Mouse (Mus musculus): Measurements from ENCODE around the gene Slco2b1. TPM values are rescaled to one million over a fixed set of nuclear protein-coding genes. Genes with fewer than 3 reads are reported as not detected.
"Not testable (repeated sequence)": the region's sequence is repeated elsewhere in the genome, so short reads cannot be mapped to it uniquely, and the experiment has no call there.

Slco2b1 gene
- polyA plus RNA-seq (2015; fragmentation: Nextera tagmentation; extraction: Ambion mirVana) = 0.18 and 0.31 TPM in 2 replicates

DNA sequence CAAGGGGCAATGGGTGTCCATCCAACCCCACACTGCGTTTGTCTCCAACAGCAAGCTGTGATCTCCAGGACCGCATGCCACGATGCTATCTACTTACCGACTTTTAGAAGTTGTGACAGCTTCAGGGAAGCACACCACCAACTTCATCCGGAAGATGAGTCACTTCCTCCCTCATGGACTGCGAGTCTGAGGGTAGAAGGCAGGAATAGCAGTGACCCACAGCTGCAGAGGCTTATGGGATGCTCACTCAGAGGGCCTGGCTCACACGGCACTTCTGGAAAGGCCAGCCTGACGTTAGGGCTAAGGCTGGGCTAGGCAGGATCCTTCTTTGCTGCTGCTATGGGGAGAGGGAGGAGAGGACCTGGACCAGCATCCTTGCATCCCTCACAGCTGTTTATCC, at the start of gene Slco2b1:
Slco2b1 (minus strand) TSS at position 175 of the 400 bp plus-strand sequence.
- no peak for ATAC-seq (ENCODE audit: insufficient read depth)
- H3K27me3 ChIP-seq = peaks cover 18% of the 10 kb centered on the region
- H3K4me3 ChIP-seq (replicated peaks) = no peak within 1 kb of the TSS
- H3K9me3 ChIP-seq (replicated peaks) = no peaks in the 10 kb centered on the region
- H3K27ac ChIP-seq (replicated peaks) = no peak within 1 kb of the TSS
- 29% methylated on average over 8 of the region's 8 CpGs for WGBS (ENCODE audit: insufficient replicate concordance)
- H3K9ac ChIP-seq = no peak within 1 kb of the TSS
- no peak within 1 kb of the TSS for H3K4me2 ChIP-seq
- no peaks in the 10 kb centered on the region for H3K36me3 ChIP-seq (replicated peaks)
- H3K4me1 ChIP-seq (replicated peaks) = no peaks in the 10 kb centered on the region

DNA sequence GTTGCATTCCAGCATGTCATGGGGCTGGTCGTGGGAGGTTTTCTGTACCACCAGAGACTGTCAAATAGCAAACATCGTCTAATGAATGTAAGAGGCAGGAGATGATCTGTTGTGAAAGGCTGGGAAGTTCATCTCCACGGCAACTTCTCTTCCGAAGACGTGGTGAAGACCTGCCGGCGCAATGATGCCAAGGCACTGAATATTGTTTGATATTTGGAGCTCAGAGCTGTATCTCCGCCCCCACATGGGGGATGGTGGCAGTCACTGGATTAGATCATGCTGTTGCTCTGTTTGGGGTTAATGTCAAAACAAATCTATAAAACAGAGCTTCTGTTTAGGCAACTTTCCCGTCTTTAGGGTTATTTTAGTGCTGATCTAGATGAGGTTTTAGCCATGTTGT, 28.1 kb upstream of the Slco2b1 start:
- no peak for ATAC-seq (ENCODE audit: insufficient read depth)

DNA sequence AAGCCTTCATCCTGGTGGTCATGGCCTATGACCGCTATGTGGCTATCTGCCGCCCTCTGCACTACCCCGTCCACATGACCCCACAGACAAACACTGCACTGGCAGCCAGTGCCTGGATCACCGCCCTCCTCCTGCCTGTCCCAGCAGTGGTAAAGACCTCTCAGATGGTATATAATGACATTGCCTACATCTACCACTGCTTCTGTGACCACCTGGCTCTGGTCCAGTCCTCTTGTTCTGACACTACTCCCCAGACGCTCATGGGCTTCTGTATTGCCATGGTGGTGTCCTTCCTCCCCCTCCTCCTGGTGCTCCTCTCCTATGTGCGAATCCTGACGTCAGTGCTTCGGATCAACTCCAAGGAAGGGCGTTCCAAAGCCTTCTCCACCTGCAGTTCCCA, 24.4 kb upstream of the Slco2b1 start:
- not testable (repeated sequence) for ATAC-seq (ENCODE audit: insufficient read depth); H3K27ac ChIP-seq (replicated peaks); H3K36me3 ChIP-seq (replicated peaks); H3K9me3 ChIP-seq (replicated peaks); H3K4me1 ChIP-seq (replicated peaks); H3K9ac ChIP-seq; H3K4me2 ChIP-seq; H3K4me3 ChIP-seq (replicated peaks); H3K27me3 ChIP-seq
- 73% methylated on average over 9 of the region's 9 CpGs for WGBS (ENCODE audit: insufficient replicate concordance)

More for the DNA sequence above, 28.1 kb upstream of the Slco2b1 start:
- Histone ChIP-seq H3K27ac (replicated peaks) (no peak overlapping the region), H3K4me3 (replicated peaks) (no peak overlapping the region), H3K36me3 (replicated peaks) (no peaks in the 10 kb centered on the region), H3K9me3 (replicated peaks) (no peaks in the 10 kb centered on the region), H3K9ac (no peak overlapping the region), H3K27me3 (peaks cover 5% of the 10 kb centered on the region; the same call in 1 of the 2 replicates), H3K4me1 (replicated peaks) (no peaks in the 10 kb centered on the region; the same call in 1 of the 2 replicates), H3K4me2 (no peak overlapping the region)
- WGBS (ENCODE audit: insufficient replicate concordance) = 59% methylated on average over 9 of the region's 9 CpGs

DNA sequence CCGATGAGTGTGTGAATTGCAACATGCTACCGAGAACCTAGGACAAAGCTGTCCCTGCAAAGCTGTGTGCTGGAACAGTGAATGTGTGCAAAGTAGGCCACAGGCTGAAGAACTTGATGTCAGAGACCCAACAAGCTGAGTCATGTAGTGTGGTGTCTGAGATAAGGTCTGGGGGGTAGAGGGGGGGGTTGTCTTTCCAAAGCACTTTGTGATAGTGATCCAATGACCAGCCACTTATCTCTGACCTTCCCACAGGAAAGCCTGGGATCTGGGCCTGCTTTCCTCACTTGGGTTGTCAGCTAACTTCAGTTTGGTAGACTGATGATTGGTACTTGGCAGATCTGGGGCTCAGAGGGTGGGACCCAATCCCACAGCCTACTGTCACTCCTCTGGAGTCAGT, 23.5 kb upstream of the Slco2b1 start:
- WGBS (ENCODE audit: insufficient replicate concordance) = 37% methylated on average over 2 of the region's 2 CpGs
- Histone ChIP-seq H3K9me3 (replicated peaks) (no peaks in the 10 kb centered on the region), H3K36me3 (replicated peaks) (no peaks in the 10 kb centered on the region), H3K4me1 (replicated peaks) (no peaks in the 10 kb centered on the region; the same call in 1 of the 2 replicates), H3K27ac (replicated peaks) (no peak overlapping the region), H3K27me3 (peaks cover 5% of the 10 kb centered on the region; the same call in 1 of the 2 replicates), H3K9ac (no peak overlapping the region), H3K4me3 (replicated peaks) (no peak overlapping the region), H3K4me2 (no peak overlapping the region)
- ATAC-seq (ENCODE audit: insufficient read depth) = no peak

DNA sequence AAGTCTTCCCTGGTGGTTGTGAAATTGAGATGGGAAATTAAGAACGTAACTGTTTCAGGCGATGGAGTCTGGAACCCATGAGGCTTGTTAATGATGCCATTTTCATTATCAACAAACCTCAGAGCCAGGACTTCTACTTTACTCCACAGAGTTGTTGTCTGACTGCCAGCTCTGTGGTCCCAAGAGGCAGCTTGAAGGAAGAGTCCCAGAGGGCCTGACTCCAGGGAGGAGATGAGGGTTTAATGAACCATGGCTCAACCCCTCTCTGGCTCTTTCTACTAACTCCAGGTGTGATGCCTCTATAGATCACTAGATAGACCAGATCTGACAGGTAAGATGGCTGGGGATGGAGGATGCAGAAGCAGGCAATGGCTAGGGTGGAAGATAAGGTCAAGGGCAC, 18.8 kb upstream of the Slco2b1 start, which contains the start of gene Olfr520:
Olfr520 (plus strand) TSS at position 301 of the 400 bp plus-strand sequence.
- Histone ChIP-seq H3K36me3 (replicated peaks) (no peaks in the 10 kb centered on the region), H3K27ac (replicated peaks) (no peak within 1 kb of the TSS), H3K4me1 (replicated peaks) (no peaks in the 10 kb centered on the region; the same call in 1 of the 2 replicates), H3K4me2 (no peak within 1 kb of the TSS), H3K27me3 (no peaks in the 10 kb centered on the region), H3K9ac (no peak within 1 kb of the TSS), H3K9me3 (replicated peaks) (no peaks in the 10 kb centered on the region), H3K4me3 (replicated peaks) (no peak within 1 kb of the TSS)
- WGBS (ENCODE audit: insufficient replicate concordance) = 62% methylated on average over 2 of the region's 2 CpGs
- no peak for ATAC-seq (ENCODE audit: insufficient read depth)

DNA sequence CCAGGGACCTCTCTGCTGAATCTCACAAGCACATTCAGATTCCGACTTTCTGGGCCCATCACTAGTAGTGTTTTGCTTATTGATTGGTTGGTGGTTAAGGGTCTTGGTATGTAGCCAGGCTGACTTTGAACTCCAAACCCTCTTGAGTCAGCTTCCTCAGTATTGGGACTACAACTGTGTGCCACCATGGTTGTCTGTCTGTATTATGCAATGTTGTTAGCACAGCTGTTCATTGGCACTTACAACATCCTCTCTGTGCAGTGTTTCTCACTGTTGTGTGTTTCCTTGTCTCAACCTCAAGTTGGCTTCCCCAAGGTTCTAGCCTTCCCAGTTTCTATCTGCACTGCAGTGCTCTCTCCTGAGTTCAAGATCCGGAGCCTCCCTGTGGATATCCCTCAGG, 5.4 kb upstream of the Slco2b1 start:
- H3K9ac ChIP-seq = no peak overlapping the region
- WGBS (ENCODE audit: insufficient replicate concordance) = 52% methylated on average over 2 of the region's 2 CpGs
- no peak for ATAC-seq (ENCODE audit: insufficient read depth)

DNA sequence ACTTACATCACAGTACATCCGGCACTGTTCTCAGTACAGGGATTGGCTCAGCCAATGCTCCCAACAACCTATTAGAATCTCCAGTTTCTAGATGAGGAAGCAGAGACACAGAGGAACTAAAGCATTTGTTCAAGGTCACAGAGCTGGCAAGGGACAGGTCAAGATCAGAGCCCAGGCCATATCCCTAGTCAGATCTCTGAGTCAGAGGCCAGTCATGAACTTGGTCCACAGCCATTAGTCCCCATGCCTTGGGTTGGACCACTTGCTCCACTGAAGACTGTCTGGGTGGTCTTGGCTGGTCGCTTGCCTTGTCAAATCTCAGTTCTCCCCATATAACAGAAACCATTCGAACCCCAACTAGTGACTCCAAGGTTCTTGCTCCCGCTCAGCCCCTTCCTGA, 1.3 kb upstream of the Slco2b1 start:
- no peaks in the 10 kb centered on the region for H3K9me3 ChIP-seq (replicated peaks)
- 68% methylated on average over 4 of the region's 4 CpGs for WGBS (ENCODE audit: insufficient replicate concordance)
- H3K27ac ChIP-seq (replicated peaks) = no peak overlapping the region
- H3K36me3 ChIP-seq (replicated peaks) = no peaks in the 10 kb centered on the region
- no peak overlapping the region for H3K9ac ChIP-seq
- no peak for ATAC-seq (ENCODE audit: insufficient read depth)
- H3K4me2 ChIP-seq = no peak overlapping the region
- no peak overlapping the region for H3K4me3 ChIP-seq (replicated peaks)
- H3K4me1 ChIP-seq (replicated peaks) = no peaks in the 10 kb centered on the region
- peaks cover 18% of the 10 kb centered on the region for H3K27me3 ChIP-seq

More for the DNA sequence above, 5.4 kb upstream of the Slco2b1 start:
- H3K4me1 ChIP-seq (replicated peaks) = no peaks in the 10 kb centered on the region
- H3K27ac ChIP-seq (replicated peaks) = no peak overlapping the region
- no peaks in the 10 kb centered on the region; the same call in 1 of the 2 replicates for H3K27me3 ChIP-seq
- H3K4me2 ChIP-seq = no peak overlapping the region
- no peak overlapping the region for H3K4me3 ChIP-seq (replicated peaks)
- no peaks in the 10 kb centered on the region for H3K9me3 ChIP-seq (replicated peaks)
- no peaks in the 10 kb centered on the region for H3K36me3 ChIP-seq (replicated peaks)

DNA sequence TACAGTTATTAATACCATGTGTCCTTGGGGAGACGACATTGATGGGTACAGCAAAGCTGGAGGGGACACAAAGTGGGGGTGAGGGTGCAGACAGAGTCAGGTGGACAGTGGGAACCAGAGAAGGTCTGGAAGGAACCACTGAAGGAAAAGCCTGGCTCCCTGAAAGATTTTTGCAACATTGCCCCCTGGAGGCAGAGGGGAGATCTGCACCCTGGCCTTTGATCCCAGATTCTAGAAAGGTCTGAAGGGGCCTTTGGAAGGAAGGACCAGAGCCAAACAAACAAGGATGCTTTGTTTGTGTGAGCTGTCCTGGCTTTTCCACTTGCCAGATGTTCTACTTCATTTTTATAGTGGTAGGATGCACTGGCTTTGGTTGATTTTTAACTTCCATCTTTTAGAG, 664 bp downstream of the Slco2b1 start:
- Histone ChIP-seq H3K4me1 (replicated peaks) (no peaks in the 10 kb centered on the region), H3K27ac (replicated peaks) (no peak overlapping the region), H3K4me3 (replicated peaks) (no peak overlapping the region), H3K4me2 (no peak overlapping the region), H3K9ac (no peak overlapping the region), H3K9me3 (replicated peaks) (no peaks in the 10 kb centered on the region), H3K36me3 (replicated peaks) (no peaks in the 10 kb centered on the region), H3K27me3 (peaks cover 18% of the 10 kb centered on the region)
- ATAC-seq (ENCODE audit: insufficient read depth) = no peak
- 11% methylated on average over 1 of the region's 1 CpGs for WGBS (ENCODE audit: insufficient replicate concordance)

DNA sequence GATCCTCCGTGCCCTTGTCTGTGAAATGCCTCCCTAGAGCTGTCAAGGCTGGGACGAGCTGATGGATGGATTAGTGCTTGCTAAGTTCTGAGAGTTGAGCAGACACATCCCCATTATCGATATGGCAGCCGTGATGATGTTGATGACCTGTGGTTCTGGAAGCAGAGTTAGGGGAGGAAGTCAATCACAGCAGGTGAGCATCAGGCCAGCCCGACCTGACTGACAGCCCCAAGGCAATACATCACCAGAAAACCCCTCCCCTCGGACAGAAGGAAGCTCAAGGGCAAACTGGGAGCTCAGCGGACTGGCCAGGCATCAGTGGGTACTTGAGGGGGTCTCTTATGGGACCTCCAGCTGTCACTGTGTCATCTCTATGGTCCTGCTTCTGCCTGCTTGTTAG, 1.1 kb downstream of the Slco2b1 start:
- Histone ChIP-seq H3K36me3 (replicated peaks) (no peaks in the 10 kb centered on the region), H3K27ac (replicated peaks) (no peak overlapping the region), H3K4me1 (replicated peaks) (no peaks in the 10 kb centered on the region), H3K9ac (no peak overlapping the region), H3K4me3 (replicated peaks) (no peak overlapping the region), H3K4me2 (no peak overlapping the region), H3K27me3 (peaks cover 18% of the 10 kb centered on the region; the same call in 1 of the 2 replicates), H3K9me3 (replicated peaks) (no peaks in the 10 kb centered on the region)
- 50% methylated on average over 7 of the region's 7 CpGs for WGBS (ENCODE audit: insufficient replicate concordance)
- no peak for ATAC-seq (ENCODE audit: insufficient read depth)

DNA sequence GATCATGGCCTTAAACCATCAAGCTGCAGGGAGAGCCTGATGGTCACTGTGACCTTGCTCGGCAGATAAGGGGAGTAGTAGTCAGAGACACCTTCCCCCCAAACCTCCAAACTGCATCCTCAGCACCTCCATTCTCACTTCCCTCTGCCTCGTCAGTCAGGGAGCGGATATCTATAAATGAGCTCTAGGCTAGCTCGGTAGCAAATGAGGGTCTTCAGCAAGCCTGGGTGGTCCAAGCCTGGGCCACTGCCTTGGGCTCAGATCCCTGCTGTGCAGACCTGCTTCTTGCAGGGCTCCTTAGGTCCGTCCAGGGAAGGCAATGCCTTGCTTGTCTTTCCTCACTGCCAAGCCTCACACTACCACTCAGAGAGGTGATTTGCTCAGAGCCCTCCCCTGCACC, 2.4 kb downstream of the Slco2b1 start:
- no peaks in the 10 kb centered on the region for H3K4me1 ChIP-seq (replicated peaks)
- H3K9me3 ChIP-seq (replicated peaks) = no peaks in the 10 kb centered on the region
- H3K4me3 ChIP-seq (replicated peaks) = no peak overlapping the region
- peaks cover 18% of the 10 kb centered on the region; the same call in 1 of the 2 replicates for H3K27me3 ChIP-seq
- no peak for ATAC-seq (ENCODE audit: insufficient read depth)
- no peak overlapping the region for H3K9ac ChIP-seq
- H3K27ac ChIP-seq (replicated peaks) = no peak overlapping the region
- WGBS (ENCODE audit: insufficient replicate concordance) = 47% methylated on average over 5 of the region's 5 CpGs
- H3K4me2 ChIP-seq = no peak overlapping the region
- H3K36me3 ChIP-seq (replicated peaks) = no peaks in the 10 kb centered on the region

DNA sequence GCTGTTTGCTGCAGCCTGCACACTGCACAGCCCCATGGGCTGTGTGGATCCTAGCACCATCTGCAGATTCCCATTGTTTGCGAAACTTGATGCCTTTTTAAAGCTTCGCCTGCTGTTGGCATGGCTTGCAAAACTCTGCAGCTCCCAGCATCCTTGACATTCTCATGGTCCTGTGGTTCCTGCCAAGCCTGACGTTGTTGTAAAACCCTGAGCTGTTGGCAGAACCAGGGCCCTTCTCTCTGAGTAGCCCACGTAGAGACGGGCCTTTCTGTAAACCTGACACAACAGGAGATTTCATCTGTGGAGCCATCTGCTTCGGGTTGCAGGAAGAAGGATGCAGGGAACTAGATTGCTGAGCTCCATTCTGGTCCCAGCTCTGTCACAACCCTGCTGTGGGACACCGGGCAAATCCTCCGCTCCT, 2.8 kb downstream of the Slco2b1 start:
- Histone ChIP-seq H3K4me1 (replicated peaks) (no peaks in the 10 kb centered on the region), H3K9me3 (replicated peaks) (no peaks in the 10 kb centered on the region), H3K27ac (replicated peaks) (no peak overlapping the region), H3K4me3 (replicated peaks) (no peak overlapping the region), H3K36me3 (replicated peaks) (no peaks in the 10 kb centered on the region), H3K9ac (no peak overlapping the region), H3K4me2 (no peak overlapping the region), H3K27me3 (peaks cover 18% of the 10 kb centered on the region; the same call in 1 of the 2 replicates)
- 60% methylated on average over 8 of the region's 8 CpGs for WGBS (ENCODE audit: insufficient replicate concordance)
- ATAC-seq (ENCODE audit: insufficient read depth) = no peak

DNA sequence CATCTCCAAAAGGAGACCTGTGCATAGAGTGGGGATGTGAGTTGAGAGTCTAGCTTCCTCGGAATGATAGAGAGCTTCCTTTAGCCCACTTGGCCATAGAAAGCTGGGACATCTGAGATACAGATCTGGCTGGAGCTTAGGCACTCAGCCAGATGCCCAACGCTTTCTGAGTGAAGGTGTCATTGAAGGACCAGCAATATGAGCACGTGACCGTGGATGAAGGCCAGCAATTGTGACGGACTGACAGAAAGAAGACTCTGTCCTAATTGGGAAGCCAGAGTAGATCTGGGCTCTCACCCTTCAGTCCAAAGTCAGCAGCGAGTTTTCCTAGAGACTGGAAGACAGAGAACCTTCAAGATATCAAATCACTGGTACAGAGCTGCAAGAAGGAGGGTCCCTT, 3.5 kb downstream of the Slco2b1 start:
- no peak for ATAC-seq (ENCODE audit: insufficient read depth)
- Histone ChIP-seq H3K4me1 (replicated peaks) (no peaks in the 10 kb centered on the region), H3K9ac (no peak overlapping the region), H3K36me3 (replicated peaks) (no peaks in the 10 kb centered on the region), H3K9me3 (replicated peaks) (no peaks in the 10 kb centered on the region), H3K27me3 (peaks cover 18% of the 10 kb centered on the region; the same call in 1 of the 2 replicates), H3K4me3 (replicated peaks) (no peak overlapping the region), H3K4me2 (no peak overlapping the region), H3K27ac (replicated peaks) (no peak overlapping the region)
- WGBS (ENCODE audit: insufficient replicate concordance) = 54% methylated on average over 6 of the region's 6 CpGs
